Mouse (Mus musculus): ENCODE measurements around the gene Plxnd1. TPM values are rescaled to one million over a fixed set of nuclear protein-coding genes. Genes with fewer than 3 reads are reported as not detected.

The Plxnd1 gene
- polyA plus RNA-seq, 1 experiment from 2014 or later = 84.2 TPM

DNA sequence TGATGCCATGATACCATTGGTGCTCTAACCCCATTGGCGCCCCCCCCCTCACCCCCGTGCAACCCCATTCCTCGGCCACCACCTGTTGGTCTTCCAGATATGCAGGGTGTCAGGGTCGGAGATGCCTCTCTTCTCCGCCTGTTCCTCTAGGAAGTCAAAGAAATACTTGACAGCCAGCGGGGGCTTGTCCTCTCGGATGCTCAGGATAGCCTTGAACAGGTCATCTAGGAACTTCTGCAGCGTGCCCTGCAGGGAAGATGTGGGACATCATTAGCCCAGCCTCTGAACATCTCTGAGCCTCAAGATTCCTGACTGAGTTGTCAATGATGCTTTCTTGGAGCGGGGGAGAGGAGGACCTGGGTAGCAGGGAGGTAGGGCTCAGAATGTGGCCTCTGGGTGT is 36.4 kb downstream of the Plxnd1 start:
- peak overlapping the region; percentile 92; the same call in 1 of the 2 replicates for H3K27ac ChIP-seq (ENCODE audit: low read depth)
- no peak overlapping the region for H3K4me2 ChIP-seq
- H3K9ac ChIP-seq = no peak overlapping the region
- no peak overlapping the region for H3K4me3 ChIP-seq (ENCODE audit: low read depth, low read length)
- TF ChIP-seq CTCF (IDR thresholded peaks at IDR 0.05; ENCODE audit: low read depth) = no peak
- ATAC-seq (ENCODE audit: insufficient read depth) (no peak), DNase-seq (no peak)
- peaks cover 87% of the 10 kb centered on the region for H3K36me3 ChIP-seq (ENCODE audit: insufficient read depth)
- 79% methylated on average over 9 of the region's 9 CpGs for WGBS
- peaks cover 49% of the 10 kb centered on the region for H3K4me1 ChIP-seq (ENCODE audit: insufficient read depth)
- no peaks in the 10 kb centered on the region for H3K27me3 ChIP-seq (ENCODE audit: insufficient read depth, low read length)
- H3K9me3 ChIP-seq (ENCODE audit: low read depth, low read length) = no peaks in the 10 kb centered on the region

DNA sequence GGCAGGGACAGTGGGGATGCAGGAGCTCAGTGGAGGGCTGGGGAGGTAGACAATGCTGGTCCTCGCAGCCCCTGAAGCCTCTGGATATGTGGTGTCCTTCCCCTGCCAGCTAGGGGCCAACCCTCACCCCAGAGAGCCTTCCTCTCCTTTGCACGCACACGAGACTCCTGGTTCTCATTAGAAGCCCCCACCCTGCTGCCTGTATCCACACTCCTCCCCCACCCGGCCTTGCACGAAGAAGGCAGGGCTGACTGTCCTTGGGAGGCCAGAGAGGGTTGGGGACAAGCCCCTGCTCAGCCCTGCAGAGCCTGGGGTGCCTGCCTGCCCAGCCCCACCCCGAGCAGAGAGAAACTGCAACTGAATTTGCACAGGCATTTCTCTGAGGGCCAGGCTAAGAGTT is 37.1 kb downstream of the Plxnd1 start:
- Histone ChIP-seq H3K27me3 (ENCODE audit: insufficient read depth, low read length) (no peaks in the 10 kb centered on the region), H3K4me2 (no peak overlapping the region), H3K4me1 (ENCODE audit: insufficient read depth) (peaks cover 49% of the 10 kb centered on the region), H3K9ac (peak overlapping the region; percentile 37; the same call in 1 of the 2 replicates), H3K27ac (ENCODE audit: low read depth) (peak overlapping the region; percentile 92), H3K4me3 (ENCODE audit: low read depth, low read length) (no peak overlapping the region), H3K36me3 (ENCODE audit: insufficient read depth) (peaks cover 82% of the 10 kb centered on the region), H3K9me3 (ENCODE audit: low read depth, low read length) (no peaks in the 10 kb centered on the region)
- DNase-seq (no peak), ATAC-seq (ENCODE audit: insufficient read depth) (no peak)
- WGBS = 34% methylated on average over 6 of the region's 6 CpGs
- TF ChIP-seq CTCF (IDR thresholded peaks at IDR 0.05; ENCODE audit: low read depth) = no peak

DNA sequence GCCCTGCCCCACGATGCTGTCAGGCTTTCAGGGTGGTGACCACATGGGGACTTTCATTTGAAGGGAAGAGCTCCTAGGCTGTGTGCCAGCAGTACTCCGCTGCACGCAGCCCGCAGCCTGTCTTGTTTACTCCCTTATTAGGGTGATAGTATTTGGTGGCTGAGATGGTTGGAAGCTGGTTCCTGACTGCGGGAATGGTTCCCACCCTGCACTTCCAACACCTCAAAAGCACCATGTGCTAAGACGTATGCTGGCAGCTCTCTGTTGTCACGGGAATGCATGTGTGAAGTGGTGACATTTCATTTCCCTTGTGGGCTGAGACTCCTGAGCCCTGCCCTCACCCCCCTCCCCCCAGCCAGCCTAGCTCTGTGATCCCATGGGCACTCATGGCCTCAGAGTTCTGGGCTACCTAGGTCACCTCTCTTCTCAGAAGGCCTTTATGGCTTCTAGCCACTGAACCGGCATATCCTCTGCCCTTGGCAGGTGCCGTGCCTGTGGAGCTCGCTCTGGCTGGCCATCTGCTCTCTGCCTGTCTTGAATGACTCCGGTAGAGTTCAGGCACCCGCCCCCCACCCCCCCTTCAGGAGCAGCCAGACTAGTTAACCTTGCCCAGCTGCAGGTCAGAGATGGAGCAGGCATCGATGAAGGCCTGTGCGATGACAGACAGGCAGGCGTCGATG is 37.7 kb downstream of the Plxnd1 start:
- Histone ChIP-seq H3K4me3 (ENCODE audit: low read depth, low read length) (no peak overlapping the region), H3K4me2 (no peak overlapping the region), H3K4me1 (ENCODE audit: insufficient read depth) (peaks cover 49% of the 10 kb centered on the region), H3K9me3 (ENCODE audit: low read depth, low read length) (no peaks in the 10 kb centered on the region), H3K9ac (peak overlapping the region; percentile 37; the same call in 1 of the 2 replicates), H3K36me3 (ENCODE audit: insufficient read depth) (peaks cover 76% of the 10 kb centered on the region), H3K27me3 (ENCODE audit: insufficient read depth, low read length) (no peaks in the 10 kb centered on the region), H3K27ac (ENCODE audit: low read depth) (peak overlapping the region; percentile 92)
- ATAC-seq (ENCODE audit: insufficient read depth) (peak; percentile 92), DNase-seq (peak; percentile 98)
- TF ChIP-seq CTCF (IDR thresholded peaks at IDR 0.05; ENCODE audit: low read depth) = no peak; the same call in 1 of the 2 replicates
- WGBS = 17% methylated on average over 15 of the region's 16 CpGs

DNA sequence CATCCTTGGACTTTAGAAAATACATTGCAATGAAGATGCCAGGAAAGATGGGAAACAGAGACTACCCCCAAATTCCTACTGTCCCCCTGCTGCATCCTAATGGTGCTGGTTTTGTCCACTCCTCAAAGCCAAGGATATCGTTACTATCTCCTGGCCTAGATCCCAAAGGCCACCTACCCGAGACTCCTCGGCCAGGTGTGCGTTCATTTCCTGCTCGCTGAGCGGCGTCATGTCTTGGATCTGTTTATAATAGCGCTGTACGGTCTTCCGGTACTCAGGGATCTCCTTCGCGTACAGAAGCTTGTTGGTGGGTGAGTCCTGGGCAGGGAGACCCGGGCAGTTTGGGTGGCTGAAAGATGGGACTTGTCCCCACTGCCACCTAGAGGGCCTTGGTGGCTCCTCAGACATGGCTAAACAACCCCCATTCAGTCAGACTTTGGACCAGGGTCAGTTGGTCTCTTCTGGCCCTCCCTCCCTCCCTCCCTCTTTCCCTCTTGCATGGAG is 38.3 kb downstream of the Plxnd1 start:
- no peak overlapping the region for H3K4me3 ChIP-seq (ENCODE audit: low read depth, low read length)
- H3K27me3 ChIP-seq (ENCODE audit: insufficient read depth, low read length) = no peaks in the 10 kb centered on the region
- peaks cover 71% of the 10 kb centered on the region for H3K36me3 ChIP-seq (ENCODE audit: insufficient read depth)
- TF ChIP-seq CTCF (IDR thresholded peaks at IDR 0.05; ENCODE audit: low read depth) = peak; percentile 48; the same call in 1 of the 2 replicates
- H3K9ac ChIP-seq = peak overlapping the region; percentile 13; the same call in 1 of the 2 replicates
- H3K4me2 ChIP-seq = peak overlapping the region; percentile 35; the same call in 1 of the 2 replicates
- peak overlapping the region; percentile 77 for H3K27ac ChIP-seq (ENCODE audit: low read depth)
- no peak for DNase-seq
- ATAC-seq (ENCODE audit: insufficient read depth) = no peak
- WGBS = 32% methylated on average over 13 of the region's 13 CpGs
- peaks cover 49% of the 10 kb centered on the region for H3K4me1 ChIP-seq (ENCODE audit: insufficient read depth)
- H3K9me3 ChIP-seq (ENCODE audit: low read depth, low read length) = no peaks in the 10 kb centered on the region

DNA sequence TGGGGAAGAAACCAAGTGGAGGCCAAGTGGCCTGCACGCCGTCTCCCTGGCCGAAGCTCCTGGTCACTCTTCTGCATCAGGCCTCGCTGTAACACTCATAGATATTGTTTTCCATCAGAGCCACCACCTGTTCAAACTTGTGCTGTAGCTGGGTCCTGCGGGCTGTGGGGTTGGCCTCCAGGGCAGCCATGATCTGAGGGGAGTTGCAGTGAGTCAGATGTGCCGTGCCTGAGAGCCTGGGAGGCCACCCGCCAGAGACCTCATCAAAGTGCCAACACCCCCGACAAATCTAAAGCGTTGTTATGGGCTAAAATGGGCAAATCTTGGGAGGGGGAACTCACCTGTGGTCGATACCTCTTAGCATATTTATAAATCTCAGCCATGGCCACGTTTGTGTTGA is 39.1 kb downstream of the Plxnd1 start:
- H3K27me3 ChIP-seq (ENCODE audit: insufficient read depth, low read length) = no peaks in the 10 kb centered on the region
- DNase-seq (no peak), ATAC-seq (ENCODE audit: insufficient read depth) (no peak)
- H3K4me2 ChIP-seq = no peak overlapping the region
- H3K36me3 ChIP-seq (ENCODE audit: insufficient read depth) = peaks cover 63% of the 10 kb centered on the region
- TF ChIP-seq CTCF (IDR thresholded peaks at IDR 0.05; ENCODE audit: low read depth) = no peak
- no peak overlapping the region for H3K4me3 ChIP-seq (ENCODE audit: low read depth, low read length)
- WGBS = 72% methylated on average over 11 of the region's 11 CpGs
- no peak overlapping the region for H3K9ac ChIP-seq
- no peaks in the 10 kb centered on the region for H3K9me3 ChIP-seq (ENCODE audit: low read depth, low read length)
- H3K4me1 ChIP-seq (ENCODE audit: insufficient read depth) = peaks cover 49% of the 10 kb centered on the region
- H3K27ac ChIP-seq (ENCODE audit: low read depth) = no peak overlapping the region; the same call in 1 of the 2 replicates

DNA sequence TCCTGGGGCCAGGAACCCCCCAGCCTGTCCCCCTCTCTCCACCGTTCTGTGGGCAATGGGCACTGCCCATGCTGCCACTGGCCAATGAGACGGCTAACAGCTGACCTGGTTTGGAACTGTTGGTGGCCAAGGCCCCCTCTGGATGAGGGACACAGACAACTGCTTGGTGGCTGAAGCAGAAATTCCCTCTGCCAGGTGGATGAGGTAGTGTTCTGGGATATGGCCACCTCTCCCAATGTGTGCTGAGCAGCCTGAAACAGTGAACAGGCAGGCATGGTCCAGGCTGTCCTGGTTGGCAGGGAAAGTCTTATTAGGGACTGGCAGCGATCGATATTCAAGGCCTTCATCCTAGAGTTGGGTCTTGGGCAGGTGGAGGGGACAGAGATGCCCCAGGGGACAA is 39.6 kb downstream of the Plxnd1 start:
- H3K9me3 ChIP-seq (ENCODE audit: low read depth, low read length) = no peaks in the 10 kb centered on the region
- peaks cover 58% of the 10 kb centered on the region for H3K36me3 ChIP-seq (ENCODE audit: insufficient read depth)
- ATAC-seq (ENCODE audit: insufficient read depth) (no peak), DNase-seq (no peak)
- H3K4me2 ChIP-seq = no peak overlapping the region
- H3K4me1 ChIP-seq (ENCODE audit: insufficient read depth) = peaks cover 49% of the 10 kb centered on the region
- no peak for TF ChIP-seq CTCF (IDR thresholded peaks at IDR 0.05; ENCODE audit: low read depth)
- 70% methylated on average over 4 of the region's 4 CpGs for WGBS
- no peak overlapping the region; the same call in 1 of the 2 replicates for H3K27ac ChIP-seq (ENCODE audit: low read depth)
- no peaks in the 10 kb centered on the region for H3K27me3 ChIP-seq (ENCODE audit: insufficient read depth, low read length)
- no peak overlapping the region for H3K4me3 ChIP-seq (ENCODE audit: low read depth, low read length)
- no peak overlapping the region for H3K9ac ChIP-seq

DNA sequence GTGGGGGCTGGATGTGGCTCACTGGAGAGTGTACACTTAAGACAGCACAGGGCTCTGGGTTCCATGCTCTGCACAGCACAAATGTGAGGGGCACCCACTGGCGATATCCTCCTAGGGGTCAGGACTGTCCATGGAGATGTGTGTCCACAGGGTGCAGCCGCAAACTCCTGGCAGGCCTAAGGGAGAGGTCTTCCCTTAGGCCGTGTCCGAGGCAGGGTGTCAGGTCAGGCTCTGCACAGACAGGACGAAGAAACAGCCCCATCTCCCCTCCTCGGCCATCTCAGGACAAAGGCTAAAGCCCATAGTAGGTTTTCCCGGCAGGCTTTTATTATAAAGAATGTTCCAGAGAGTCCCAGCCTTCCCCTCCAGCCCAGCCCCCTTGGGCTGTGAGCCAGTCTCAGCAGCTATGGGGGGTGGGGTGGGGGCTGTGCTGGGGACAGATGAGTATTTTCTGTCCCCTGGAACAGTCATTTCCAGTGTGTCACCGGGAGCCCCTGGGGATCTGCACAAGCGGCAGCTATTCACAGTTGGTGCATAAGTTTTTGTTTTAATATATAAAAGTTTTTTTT is 40.2 kb downstream of the Plxnd1 start:
- ATAC-seq (ENCODE audit: insufficient read depth) (no peak), DNase-seq (peak; percentile 68)
- Histone ChIP-seq H3K27me3 (ENCODE audit: insufficient read depth, low read length) (no peaks in the 10 kb centered on the region), H3K9ac (no peak overlapping the region), H3K4me3 (ENCODE audit: low read depth, low read length) (no peak overlapping the region), H3K36me3 (ENCODE audit: insufficient read depth) (peaks cover 52% of the 10 kb centered on the region), H3K4me2 (no peak overlapping the region), H3K27ac (ENCODE audit: low read depth) (peak overlapping the region; percentile 33; the same call in 1 of the 2 replicates), H3K4me1 (ENCODE audit: insufficient read depth) (peaks cover 47% of the 10 kb centered on the region), H3K9me3 (ENCODE audit: low read depth, low read length) (no peaks in the 10 kb centered on the region)
- WGBS = 59% methylated on average over 9 of the region's 9 CpGs
- no peak for TF ChIP-seq CTCF (IDR thresholded peaks at IDR 0.05; ENCODE audit: low read depth)
